Mouse (Mus musculus) brain, embryonic 14.5 days (tissue): ENCODE data around the gene BC017158.

Experiments used
- CTCF ChIP-seq: fragments of 200-500 bp; IDR thresholded peaks from 2 replicates; pipeline ENCODE4 v1.5.1; 2012; ENCODE audit warnings: inconsistent platforms, mild to moderate bottlenecking, moderate library complexity, borderline replicate concordance; ENCODE audit not compliant: insufficient read depth, insufficient read length; ENCODE audit errors: extremely low read depth
- POLR2A ChIP-seq: fragments of 200-500 bp; IDR thresholded peaks from 2 replicates; pipeline ENCODE4 v1.6.1; 2012; ENCODE audit warnings: mild to moderate bottlenecking, inconsistent platforms, borderline replicate concordance; ENCODE audit not compliant: poor library complexity, insufficient read depth, insufficient read length, severe bottlenecking; ENCODE audit errors: extremely low read depth

DNA sequence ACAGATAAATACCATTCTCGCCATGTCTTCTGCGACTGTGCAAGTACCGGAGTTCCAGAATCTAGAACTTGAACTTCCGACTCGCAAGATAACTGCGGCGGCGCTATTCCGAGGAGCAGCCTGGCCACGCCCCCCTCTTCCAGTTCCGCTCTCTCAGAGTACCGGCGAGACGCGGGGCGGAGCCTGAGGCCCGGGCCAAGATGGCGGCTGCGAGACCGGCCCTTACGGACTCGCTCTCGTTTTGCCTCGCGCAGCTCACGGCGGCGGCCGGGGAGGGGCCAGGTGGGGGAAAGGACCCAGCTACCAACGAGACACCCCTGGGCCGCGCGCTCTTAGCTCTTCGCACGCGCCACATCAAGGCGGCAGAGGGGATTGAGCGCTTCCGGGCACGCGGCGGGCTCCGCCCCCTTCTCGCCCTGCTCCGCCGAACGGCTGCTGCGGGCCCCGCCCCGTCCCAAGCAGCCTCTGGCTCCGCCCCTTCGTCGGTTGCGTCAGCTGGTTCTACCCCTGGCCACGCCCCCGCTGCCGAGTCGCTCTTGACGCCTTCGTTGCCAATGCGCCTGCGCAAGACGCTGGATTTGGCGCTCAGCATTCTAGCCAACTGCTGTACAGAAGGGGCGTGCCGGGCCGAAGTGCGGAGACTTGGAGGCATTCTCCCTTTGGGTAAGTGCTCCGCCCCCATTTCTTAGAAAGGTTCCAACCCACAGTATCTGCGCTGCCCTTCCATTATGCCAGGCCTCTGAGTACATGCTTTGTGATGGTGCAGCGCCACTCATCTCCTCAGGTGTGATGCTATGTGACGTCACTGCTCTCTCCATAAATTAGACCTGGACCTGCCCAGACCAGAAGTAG, 59.8 kb downstream of the BC017158 start, which contains the start of gene 9130023H24Rik:
- 0 out of 2 replicates have a peak, but pooled peaks have one; percentile 16 for TF ChIP-seq CTCF
- TF ChIP-seq POLR2A, result peak; percentile 78
